Mouse (Mus musculus) embryonic facial prominence, embryonic 14.5 days (tissue): Measurements from ENCODE around the gene Cfp. TPM values are rescaled to one million over a fixed set of nuclear protein-coding genes. Genes with fewer than 3 reads are reported as not detected.

Experiments
- ATAC-seq: fragments of 200-750 bp; cut with Nextera tagmentation; 2 replicates; pipeline ENCODE4 v1.8.0; 2017; ENCODE audit warnings: low read depth, moderate number of reproducible peaks, moderate TSS enrichment
- DNase-seq: peaks from one replicate; pipeline ENCODE4 v3.0.0-alpha.2; 2015; ENCODE audit warnings: low spot score
- H3K27ac ChIP-seq: fragments of 300-500 bp; sonication (generic); replicated peaks from 2 replicates; pipeline ENCODE4 v1.5.1; 2014; ENCODE audit warnings: low read depth, mild to moderate bottlenecking, low read length, moderate library complexity
- H3K27me3 ChIP-seq: fragments of 300-500 bp; sonication (generic); replicated peaks from 2 replicates; pipeline ENCODE4 v1.6.1; 2014; ENCODE audit warnings: low read length; ENCODE audit not compliant: control insufficient read depth, insufficient read depth
- H3K36me3 ChIP-seq: fragments of 300-500 bp; sonication (generic); 2 replicates; pipeline ENCODE4 v1.6.1; 2014; ENCODE audit warnings: low read length, mixed read lengths; ENCODE audit not compliant: control insufficient read depth, insufficient read depth
- H3K4me1 ChIP-seq: fragments of 300-500 bp; sonication (generic); 2 replicates; pipeline ENCODE4 v1.6.1; 2014; ENCODE audit warnings: antibody characterized with exemption, low read length; ENCODE audit not compliant: control insufficient read depth, insufficient read depth
- H3K4me2 ChIP-seq: fragments of 300-500 bp; sonication (generic); 2 replicates; pipeline ENCODE4 v1.6.1; 2014; ENCODE audit warnings: low read depth, mild to moderate bottlenecking, low read length, moderate library complexity, mixed read lengths
- H3K4me3 ChIP-seq: fragments of 300-500 bp; sonication (generic); 2 replicates; pipeline ENCODE4 v1.5.1; 2014; ENCODE audit warnings: low read depth, mild to moderate bottlenecking, low read length
- H3K9ac ChIP-seq: fragments of 300-500 bp; sonication (generic); 2 replicates; pipeline ENCODE4 v1.6.1; 2014; ENCODE audit warnings: low read depth, mild to moderate bottlenecking, low read length, moderate library complexity, mixed read lengths
- H3K9me3 ChIP-seq: fragments of 300-500 bp; sonication (generic); 2 replicates; pipeline ENCODE4 v1.6.1; 2016; ENCODE audit warnings: low read length; ENCODE audit not compliant: control insufficient read depth
- WGBS: fragments of 180-500 bp; shearing (Covaris S2); extraction: QIAGEN DNeasy Blood & Tissue Kit; methylation state at CpG from one replicate; pipeline ENCODE4 v1.1.7; 2014; 5-methylcytosine and 5-hydroxymethylcytosine counted together
- polyA plus RNA-seq: library from polyadenylated mRNA; unstranded; fragments of >200 nt; fragmentation: Nextera tagmentation; extraction: Ambion mirVana; gene quantifications from 2 replicates; pipeline ENCODE4 v1.2.1, GENCODE M21; 2014

The Cfp gene
- polyA plus RNA-seq, 1 experiment from 2014 or later: 7.5 TPM

GRCm38 (mm10) chrX:20923506-20923905 is 7.8 kb downstream of the Cfp start:
- Histone ChIP-seq H3K9ac (no peak overlapping the region), H3K27ac (no peak overlapping the region), H3K4me3 (no peak overlapping the region), H3K4me1 (no peaks in the 10 kb centered on the region), H3K4me2 (no peak overlapping the region), H3K9me3 (no peaks in the 10 kb centered on the region), H3K36me3 (no peaks in the 10 kb centered on the region), H3K27me3 (0 out of 2 replicates have a peak, but pooled peaks cover 2% of the 10 kb centered on the region)
- DNase-seq: no peak
- no peak for ATAC-seq
- WGBS: 55% methylated on average over 1 of the region's 1 CpGs

GRCm38 (mm10) chrX:20921366-20921765 is 10.0 kb downstream of the Cfp start:
- Histone ChIP-seq H3K36me3 (no peaks in the 10 kb centered on the region), H3K4me2 (peak overlapping the region; percentile 76; the same call in 1 of the 2 replicates), H3K4me1 (no peaks in the 10 kb centered on the region), H3K27me3 (0 out of 2 replicates have a peak, but pooled peaks cover 2% of the 10 kb centered on the region), H3K4me3 (peak overlapping the region; percentile 40; the same call in 1 of the 2 replicates), H3K9me3 (no peaks in the 10 kb centered on the region), H3K27ac (no peak overlapping the region), H3K9ac (no peak overlapping the region)
- 43% methylated on average over 5 of the region's 5 CpGs for WGBS
- DNase-seq: no peak
- ATAC-seq: no peak

GRCm38 (mm10) chrX:20920844-20921364 is 10.5 kb downstream of the Cfp start, which contains the start of gene Syn1:
Gene Syn1, minus strand, starts transcription at chrX:20921004.
- H3K9ac ChIP-seq: peak within 1 kb of the TSS; percentile 52
- ATAC-seq: peak; percentile 97
- H3K27me3 ChIP-seq: 0 out of 2 replicates have a peak, but pooled peaks cover 2% of the 10 kb centered on the region
- 11% methylated on average over 4 of the region's 44 CpGs for WGBS
- peak within 1 kb of the TSS; percentile 40 for H3K4me3 ChIP-seq
- no peak within 1 kb of the TSS for H3K27ac ChIP-seq
- peak; percentile 94 for DNase-seq
- peak within 1 kb of the TSS; percentile 76 for H3K4me2 ChIP-seq
- H3K4me1 ChIP-seq: no peaks in the 10 kb centered on the region
- no peaks in the 10 kb centered on the region for H3K9me3 ChIP-seq
- no peaks in the 10 kb centered on the region for H3K36me3 ChIP-seq

- no peaks in the 10 kb centered on the region for H3K36me3 ChIP-seq
- ATAC-seq: peak; percentile 70
- H3K27me3 ChIP-seq: 0 out of 2 replicates have a peak, but pooled peaks cover 2% of the 10 kb centered on the region
- no peak overlapping the region for H3K27ac ChIP-seq
- WGBS: 19% methylated on average over 17 of the region's 49 CpGs
- peak overlapping the region; percentile 76 for H3K4me2 ChIP-seq
- H3K4me3 ChIP-seq: peak overlapping the region; percentile 40
- H3K4me1 ChIP-seq: no peaks in the 10 kb centered on the region
- DNase-seq: no peak
- no peaks in the 10 kb centered on the region for H3K9me3 ChIP-seq
- peak overlapping the region; percentile 52 for H3K9ac ChIP-seq
Measured at GRCm38 (mm10) chrX:20920249-20920843, 11.0 kb downstream of the Cfp start.

GRCm38 (mm10) chrX:20915075-20915474 is 16.3 kb downstream of the Cfp start:
- Histone ChIP-seq H3K27me3 (0 out of 2 replicates have a peak, but pooled peaks cover 2% of the 10 kb centered on the region), H3K36me3 (no peaks in the 10 kb centered on the region), H3K9ac (no peak overlapping the region), H3K4me1 (no peaks in the 10 kb centered on the region), H3K4me3 (no peak overlapping the region), H3K9me3 (no peaks in the 10 kb centered on the region), H3K27ac (no peak overlapping the region), H3K4me2 (no peak overlapping the region)
- DNase-seq: no peak
- ATAC-seq: no peak

GRCm38 (mm10) chrX:20913726-20914125 is 17.6 kb downstream of the Cfp start:
- Histone ChIP-seq H3K9ac (no peak overlapping the region), H3K36me3 (no peaks in the 10 kb centered on the region), H3K27ac (no peak overlapping the region), H3K27me3 (no peaks in the 10 kb centered on the region), H3K4me2 (no peak overlapping the region), H3K9me3 (no peaks in the 10 kb centered on the region), H3K4me1 (no peaks in the 10 kb centered on the region), H3K4me3 (no peak overlapping the region)
- DNase-seq: no peak
- WGBS: 81% methylated on average over 6 of the region's 6 CpGs
- ATAC-seq: no peak

- DNase-seq (no peak), ATAC-seq (no peak)
- H3K4me1 ChIP-seq: no peaks in the 10 kb centered on the region
- 51% methylated on average over 3 of the region's 3 CpGs for WGBS
- H3K4me2 ChIP-seq: no peak overlapping the region
- H3K27ac ChIP-seq: no peak overlapping the region
- H3K27me3 ChIP-seq: no peaks in the 10 kb centered on the region
- H3K9me3 ChIP-seq: no peaks in the 10 kb centered on the region
- no peaks in the 10 kb centered on the region for H3K36me3 ChIP-seq
- H3K4me3 ChIP-seq: no peak overlapping the region
- no peak overlapping the region for H3K9ac ChIP-seq
Measured at GRCm38 (mm10) chrX:20910074-20910473, 21.3 kb downstream of the Cfp start.
